Mouse (Mus musculus) hindbrain, embryonic 13.5 days (tissue): ENCODE results near the gene Ltk. TPM values are rescaled to one million over a fixed set of nuclear protein-coding genes. Genes with fewer than 3 reads are reported as not detected.
"Not testable (repeated sequence)": the region's sequence is repeated elsewhere in the genome, so short reads cannot be mapped to it uniquely, and the experiment has no call there.

Experiments used
- ATAC-seq: fragments of 200-750 bp; cut with Nextera tagmentation; 2 replicates; pipeline ENCODE4 v1.8.0; 2017; ENCODE audit warnings: moderate TSS enrichment; ENCODE audit not compliant: low FRiP score
- H3K27ac ChIP-seq: fragments of 300-500 bp; sonication (generic); 2 replicates; pipeline ENCODE4 v1.5.1; 2015; ENCODE audit warnings: inconsistent platforms, mild to moderate bottlenecking, moderate library complexity
- H3K27me3 ChIP-seq: fragments of 300-500 bp; sonication (generic); 2 replicates; pipeline ENCODE4 v1.6.1; 2015; ENCODE audit warnings: mild to moderate bottlenecking, inconsistent platforms
- H3K36me3 ChIP-seq: fragments of 300-500 bp; sonication (generic); 2 replicates; pipeline ENCODE4 v1.6.1; 2015; ENCODE audit warnings: mild to moderate bottlenecking, inconsistent platforms
- H3K4me1 ChIP-seq: fragments of 300-500 bp; sonication (generic); replicated peaks from 2 replicates; pipeline ENCODE4 v1.6.1; 2015; ENCODE audit warnings: inconsistent platforms
- H3K4me2 ChIP-seq: fragments of 300-500 bp; sonication (generic); 2 replicates; pipeline ENCODE4 v1.6.1; 2015; ENCODE audit warnings: inconsistent platforms, mild to moderate bottlenecking, moderate library complexity
- H3K4me3 ChIP-seq: fragments of 300-500 bp; sonication (generic); 2 replicates; pipeline ENCODE4 v1.5.1; 2015; ENCODE audit warnings: mild to moderate bottlenecking, inconsistent platforms
- H3K9ac ChIP-seq: fragments of 300-500 bp; sonication (generic); 2 replicates; pipeline ENCODE4 v1.6.1; 2015; ENCODE audit warnings: mild to moderate bottlenecking, inconsistent platforms
- H3K9me3 ChIP-seq: fragments of 300-500 bp; sonication (generic); 2 replicates; pipeline ENCODE4 v1.6.1; 2016; ENCODE audit warnings: inconsistent platforms
- WGBS: fragments of 180-500 bp; shearing (Covaris S2); methylation state at CpG from one replicate; pipeline ENCODE4 v1.1.7; 2015; 5-methylcytosine and 5-hydroxymethylcytosine counted together
- polyA plus RNA-seq: library from polyadenylated mRNA; unstranded; fragments of >200 nt; fragmentation: Nextera tagmentation; extraction: Ambion mirVana; gene quantifications from 2 replicates; pipeline ENCODE4 v1.2.1, GENCODE M21; 2015

The Ltk gene
- polyA plus RNA-seq, 1 experiment from 2014 or later, result 0.91 TPM

- WGBS, result 93% methylated on average over 4 of the region's 4 CpGs
- no peaks in the 10 kb centered on the region for H3K9me3 ChIP-seq
- H3K4me1 ChIP-seq, result no peaks in the 10 kb centered on the region
- no peak for ATAC-seq
- no peak overlapping the region for H3K4me3 ChIP-seq
- H3K36me3 ChIP-seq, result peaks cover 95% of the 10 kb centered on the region
- no peak overlapping the region for H3K9ac ChIP-seq
- no peak overlapping the region for H3K4me2 ChIP-seq
- H3K27me3 ChIP-seq, result 0 out of 2 replicates have a peak, but pooled peaks cover 3% of the 10 kb centered on the region
- no peak overlapping the region for H3K27ac ChIP-seq
Observed at GRCm38 (mm10) chr2:119730735-119731134, 29.5 kb downstream of the Ltk start.

- WGBS, result 97% methylated on average over 3 of the region's 3 CpGs
- H3K4me3 ChIP-seq, result no peak overlapping the region
- H3K9me3 ChIP-seq, result no peaks in the 10 kb centered on the region
- H3K4me2 ChIP-seq, result no peak overlapping the region
- ATAC-seq, result no peak
- no peaks in the 10 kb centered on the region for H3K4me1 ChIP-seq
- H3K9ac ChIP-seq, result no peak overlapping the region
- H3K27me3 ChIP-seq, result no peaks in the 10 kb centered on the region
- peaks cover 93% of the 10 kb centered on the region for H3K36me3 ChIP-seq
- no peak overlapping the region for H3K27ac ChIP-seq
Observed at GRCm38 (mm10) chr2:119727762-119728416, 32.3 kb downstream of the Ltk start.

DNA sequence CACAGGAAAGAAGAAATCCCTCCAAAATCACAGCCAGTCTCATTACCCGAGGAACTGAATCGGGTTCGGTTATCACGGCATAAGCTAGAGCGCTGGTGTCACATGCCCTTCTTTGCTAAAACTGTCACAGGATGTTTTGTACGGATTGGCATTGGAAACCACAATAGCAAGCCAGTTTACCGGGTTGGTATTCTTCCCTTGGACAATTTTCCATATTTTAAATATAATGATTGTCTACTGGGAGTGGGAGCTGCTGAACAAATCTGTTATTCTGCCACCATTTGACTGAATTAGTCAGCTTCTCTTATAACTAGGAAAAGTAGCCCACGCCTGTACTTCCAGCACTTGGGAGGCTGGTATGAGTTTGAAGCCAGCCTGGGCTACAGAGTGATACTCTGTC, 39.2 kb downstream of the Ltk start:
- ATAC-seq, result no peak

DNA sequence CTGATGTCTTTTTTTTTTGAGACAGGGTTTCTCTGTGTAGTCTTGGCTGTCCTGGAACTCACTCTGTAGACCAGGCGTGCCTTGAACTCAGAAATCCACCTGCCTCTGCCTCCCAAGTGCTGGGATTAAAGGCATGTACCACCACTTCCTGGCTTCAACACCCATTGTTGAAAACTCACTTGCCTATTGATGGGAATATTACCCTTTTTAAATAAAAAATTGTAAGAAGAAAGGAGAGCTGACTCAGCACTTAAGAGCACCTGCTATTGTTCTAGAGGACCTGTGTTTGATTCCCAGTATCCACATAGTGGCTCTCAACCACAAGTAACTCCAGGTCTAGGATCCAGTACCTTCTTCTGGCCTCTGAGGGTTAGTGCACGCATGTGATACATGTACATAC, 44.4 kb downstream of the Ltk start:
- not testable (repeated sequence) for H3K27ac ChIP-seq, H3K4me1 ChIP-seq, H3K9ac ChIP-seq, H3K4me2 ChIP-seq, ATAC-seq, H3K27me3 ChIP-seq, H3K9me3 ChIP-seq, H3K4me3 ChIP-seq
- WGBS, result 95% methylated on average over 2 of the region's 2 CpGs
- peaks cover 86% of the 10 kb centered on the region for H3K36me3 ChIP-seq

More for the DNA sequence above, 39.2 kb downstream of the Ltk start:
- H3K36me3 ChIP-seq, result peaks cover 89% of the 10 kb centered on the region
- WGBS, result 96% methylated on average over 8 of the region's 8 CpGs
- no peak overlapping the region for H3K27ac ChIP-seq
- H3K4me3 ChIP-seq, result no peak overlapping the region
- no peak overlapping the region for H3K9ac ChIP-seq
- H3K27me3 ChIP-seq, result no peaks in the 10 kb centered on the region
- no peak overlapping the region for H3K4me2 ChIP-seq
- no peaks in the 10 kb centered on the region for H3K4me1 ChIP-seq
- H3K9me3 ChIP-seq, result no peaks in the 10 kb centered on the region

GRCm38 (mm10) chr2:119710011-119710410, 50.2 kb downstream of the Ltk start:
- peaks cover 84% of the 10 kb centered on the region for H3K36me3 ChIP-seq
- no peaks in the 10 kb centered on the region for H3K4me1 ChIP-seq
- H3K4me2 ChIP-seq, result no peak overlapping the region
- no peaks in the 10 kb centered on the region for H3K27me3 ChIP-seq
- H3K9me3 ChIP-seq, result no peaks in the 10 kb centered on the region
- H3K9ac ChIP-seq, result no peak overlapping the region
- ATAC-seq, result no peak
- no peak overlapping the region for H3K27ac ChIP-seq
- H3K4me3 ChIP-seq, result no peak overlapping the region
- WGBS, result 92% methylated on average over 3 of the region's 3 CpGs

DNA sequence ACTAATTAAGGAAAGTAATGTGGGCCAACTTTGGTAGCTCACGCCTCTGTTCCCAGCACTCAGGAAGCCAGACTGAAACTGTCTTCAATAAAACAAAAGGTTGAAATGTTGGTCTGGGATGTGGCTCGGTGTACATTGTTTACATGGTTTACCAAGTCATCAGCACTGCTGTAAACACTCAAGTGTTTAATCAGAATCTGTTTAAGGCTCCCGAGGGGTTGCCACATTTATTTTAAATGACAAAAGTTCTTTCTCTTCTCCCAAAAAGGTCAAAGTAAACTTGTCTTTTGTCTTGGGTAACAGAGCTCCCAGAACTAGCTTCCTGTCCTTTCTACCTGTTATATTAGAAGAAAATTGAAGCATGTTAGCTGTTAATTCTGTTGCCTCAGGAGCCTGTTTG, 52.6 kb downstream of the Ltk start:
- 83% methylated on average over 3 of the region's 3 CpGs for whole genome bisulfite sequencing
- Histone ChIP-seq H3K9ac (no peak overlapping the region), H3K36me3 (peaks cover 82% of the 10 kb centered on the region), H3K4me2 (no peak overlapping the region), H3K9me3 (no peaks in the 10 kb centered on the region), H3K27ac (no peak overlapping the region), H3K27me3 (no peaks in the 10 kb centered on the region), H3K4me1 (no peaks in the 10 kb centered on the region), H3K4me3 (no peak overlapping the region)
- ATAC-seq, result no peak

DNA sequence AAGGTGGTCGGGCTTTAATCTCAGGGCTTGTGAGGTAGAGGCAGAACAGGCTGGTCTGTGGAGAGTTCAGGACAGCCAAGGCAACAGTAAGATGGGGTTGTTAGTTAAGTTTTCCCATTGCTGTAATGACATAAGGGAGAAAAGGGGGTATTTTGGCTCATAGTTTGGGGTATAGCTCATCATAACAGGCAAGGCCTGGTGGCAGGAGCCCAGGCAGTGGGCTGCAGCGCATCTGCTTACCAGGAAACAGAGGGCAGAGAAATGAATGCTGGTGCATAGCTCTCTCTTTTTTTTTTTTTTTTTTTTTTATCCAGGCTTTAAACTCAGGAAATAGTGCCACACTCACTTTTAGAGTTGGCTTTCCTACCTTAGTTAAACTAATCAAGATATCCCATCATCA, 57.1 kb downstream of the Ltk start:
- Histone ChIP-seq H3K4me1 (no peaks in the 10 kb centered on the region), H3K4me2 (no peak overlapping the region), H3K27me3 (no peaks in the 10 kb centered on the region), H3K4me3 (no peak overlapping the region), H3K9me3 (no peaks in the 10 kb centered on the region), H3K9ac (no peak overlapping the region), H3K36me3 (peaks cover 53% of the 10 kb centered on the region), H3K27ac (no peak overlapping the region)
- 92% methylated on average over 2 of the region's 2 CpGs for WGBS
- ATAC-seq, result no peak

Other genes starting within 250 kb of the Ltk start
- 0.55 and 0.58 TPM in 2 replicates for gene Exd1, start 212.8 kb downstream of the Ltk start, polyA plus RNA-seq
- gene Chp1, start 212.7 kb downstream of the Ltk start, polyA plus RNA-seq, result 63.0 and 64.3 TPM in 2 replicates
- gene Nusap1, start 142.1 kb downstream of the Ltk start, polyA plus RNA-seq, result 18.8 and 19.6 TPM in 2 replicates
- gene Oip5, start 142.0 kb downstream of the Ltk start, polyA plus RNA-seq, result 6.1 and 7.4 TPM in 2 replicates
- gene Ndufaf1, start 97.6 kb downstream of the Ltk start, polyA plus RNA-seq, result 43.0 and 43.2 TPM in 2 replicates
- gene Rtf1, start 85.4 kb downstream of the Ltk start, polyA plus RNA-seq, result 71.2 and 74.3 TPM in 2 replicates
- gene Itpka, start 18.1 kb downstream of the Ltk start, polyA plus RNA-seq, result 0.17 and 0.21 TPM in 2 replicates
- 22.2 and 22.6 TPM in 2 replicates for gene Rpap1, start 27.1 kb upstream of the Ltk start, polyA plus RNA-seq
- gene Tyro3, start 37.3 kb upstream of the Ltk start, polyA plus RNA-seq, result 19.4 and 20.0 TPM in 2 replicates
- 27.3 and 28.8 TPM in 2 replicates for gene Mga, start 136.8 kb upstream of the Ltk start, polyA plus RNA-seq
- gene Mapkbp1, start 212.3 kb upstream of the Ltk start, polyA plus RNA-seq, result 4.9 and 6.2 TPM in 2 replicates